Mouse (Mus musculus): ENCODE data around the gene Ccdc54.

The Ccdc54 gene

GRCm38 (mm10) chr16:50591054-50591453 is at the start of gene Ccdc54:
Gene Ccdc54 (minus strand): TSS chr16:50591154.
- DNase-seq (ENCODE audit: low spot score): no peak

GRCm38 (mm10) chr16:50632585-50632984 is 41.6 kb upstream of the Ccdc54 start:
- DNase-seq (ENCODE audit: low spot score): no peak

GRCm38 (mm10) chr16:50615569-50615968 is 24.6 kb upstream of the Ccdc54 start:
- no peak for DNase-seq (ENCODE audit: low spot score)

GRCm38 (mm10) chr16:50612944-50613343 is 22.0 kb upstream of the Ccdc54 start:
- DNase-seq (ENCODE audit: low spot score): no peak

GRCm38 (mm10) chr16:50610580-50610979 is 19.6 kb upstream of the Ccdc54 start:
- DNase-seq (ENCODE audit: low spot score): no peak

- no peak for DNase-seq (ENCODE audit: low spot score)
Observed at GRCm38 (mm10) chr16:50607776-50608562, 17.0 kb upstream of the Ccdc54 start.

- DNase-seq (ENCODE audit: low spot score): no peak
Observed at GRCm38 (mm10) chr16:50604826-50605225, 13.9 kb upstream of the Ccdc54 start.

- no peak for DNase-seq (ENCODE audit: low spot score)
Observed at GRCm38 (mm10) chr16:50601947-50602346, 11.0 kb upstream of the Ccdc54 start.

- DNase-seq (ENCODE audit: low spot score): no peak
Observed at GRCm38 (mm10) chr16:50600665-50601064, 9.7 kb upstream of the Ccdc54 start.

- no peak for DNase-seq (ENCODE audit: low spot score)
Observed at GRCm38 (mm10) chr16:50596679-50597078, 5.7 kb upstream of the Ccdc54 start.

- no peak for DNase-seq (ENCODE audit: low spot score)
Observed at GRCm38 (mm10) chr16:50596171-50596570, 5.2 kb upstream of the Ccdc54 start.

GRCm38 (mm10) chr16:50594876-50595275 is 3.9 kb upstream of the Ccdc54 start:
- DNase-seq (ENCODE audit: low spot score): no peak

GRCm38 (mm10) chr16:50593361-50593760 is 2.4 kb upstream of the Ccdc54 start:
- DNase-seq (ENCODE audit: low spot score): no peak

GRCm38 (mm10) chr16:50589574-50590151 is 1.3 kb downstream of the Ccdc54 start:
- DNase-seq (ENCODE audit: low spot score): no peak

- DNase-seq (ENCODE audit: low spot score): no peak
Observed at GRCm38 (mm10) chr16:50588191-50588590, 2.8 kb downstream of the Ccdc54 start.

GRCm38 (mm10) chr16:50587139-50587538 is 3.8 kb downstream of the Ccdc54 start:
- no peak for DNase-seq (ENCODE audit: low spot score)

- DNase-seq (ENCODE audit: low spot score): no peak
Observed at GRCm38 (mm10) chr16:50578361-50578760, 12.6 kb downstream of the Ccdc54 start.

GRCm38 (mm10) chr16:50572557-50572956 is 18.4 kb downstream of the Ccdc54 start:
- DNase-seq (ENCODE audit: low spot score): no peak

GRCm38 (mm10) chr16:50559163-50559771 is 31.7 kb downstream of the Ccdc54 start:
- no peak for DNase-seq (ENCODE audit: low spot score)

- no peak for DNase-seq (ENCODE audit: low spot score)
Observed at GRCm38 (mm10) chr16:50553828-50554227, 37.1 kb downstream of the Ccdc54 start.

GRCm38 (mm10) chr16:50551871-50552528 is 39.0 kb downstream of the Ccdc54 start:
- DNase-seq (ENCODE audit: low spot score): no peak

- DNase-seq (ENCODE audit: low spot score): no peak
Observed at GRCm38 (mm10) chr16:50550927-50551326, 40.0 kb downstream of the Ccdc54 start.
